Mouse (Mus musculus) heart, postnatal 0 days (tissue): ENCODE results near the gene Rgs9. TPM values are rescaled to one million over a fixed set of nuclear protein-coding genes. Genes with fewer than 3 reads are reported as not detected.

Experiments
- ATAC-seq: fragments of 200-750 bp; cut with Nextera tagmentation; 2 replicates; pipeline ENCODE4 v1.8.0; 2017; ENCODE audit warnings: low read depth, moderate number of reproducible peaks, moderate library complexity; ENCODE audit not compliant: insufficient read depth
- DNase-seq: peaks from one replicate; pipeline ENCODE4 v3.0.0-alpha.2; 2016; ENCODE audit warnings: low spot score
- H3K27ac ChIP-seq: fragments of 300-500 bp; sonication (generic); 2 replicates; pipeline ENCODE4 v1.5.1; 2014; ENCODE audit warnings: low read depth, mild to moderate bottlenecking
- H3K27me3 ChIP-seq: fragments of 300-500 bp; sonication (generic); 2 replicates; pipeline ENCODE4 v1.6.1; 2014; ENCODE audit warnings: low read length, mixed read lengths; ENCODE audit not compliant: control insufficient read depth, insufficient read depth
- H3K36me3 ChIP-seq: fragments of 300-500 bp; sonication (generic); replicated peaks from 2 replicates; pipeline ENCODE4 v1.6.1; 2014; ENCODE audit warnings: low read length, mixed read lengths; ENCODE audit not compliant: control insufficient read depth, insufficient read depth
- H3K4me1 ChIP-seq: fragments of 300-500 bp; sonication (generic); 2 replicates; pipeline ENCODE4 v1.6.1; 2014; ENCODE audit warnings: antibody characterized with exemption; ENCODE audit not compliant: control insufficient read depth, insufficient read depth
- H3K4me2 ChIP-seq: fragments of 300-500 bp; sonication (generic); 2 replicates; pipeline ENCODE4 v1.6.1; 2014; ENCODE audit warnings: low read depth, mild to moderate bottlenecking, low read length, moderate library complexity
- H3K4me3 ChIP-seq: fragments of 300-500 bp; sonication (generic); 2 replicates; pipeline ENCODE4 v1.5.1; 2014; ENCODE audit warnings: low read depth, low read length
- H3K9ac ChIP-seq: fragments of 300-500 bp; sonication (generic); replicated peaks from 2 replicates; pipeline ENCODE4 v1.6.1; 2014; ENCODE audit warnings: low read depth, low read length, mixed read lengths
- H3K9me3 ChIP-seq: fragments of 300-500 bp; sonication (generic); replicated peaks from 2 replicates; pipeline ENCODE4 v1.6.1; 2016; ENCODE audit warnings: low read length; ENCODE audit not compliant: control insufficient read depth
- CTCF ChIP-seq: IDR thresholded peaks from 2 replicates; pipeline ENCODE4 v1.5.1; 2016; ENCODE audit warnings: antibody characterized with exemption, control low read depth, low read depth
- EP300 ChIP-seq: IDR thresholded peaks from 2 replicates; pipeline ENCODE4 v1.6.1; 2016; ENCODE audit warnings: antibody characterized with exemption, low read depth
- WGBS: fragments of 180-500 bp; shearing (Covaris S2); extraction: QIAGEN DNeasy Blood & Tissue Kit; methylation state at CpG from one replicate; pipeline ENCODE4 v1.1.7; 2014; 5-methylcytosine and 5-hydroxymethylcytosine counted together
- polyA plus RNA-seq: library from polyadenylated mRNA; unstranded; fragments of >200 nt; fragmentation: Nextera tagmentation; extraction: Ambion mirVana; gene quantifications from 2 replicates; pipeline ENCODE4 v1.2.1, GENCODE M21; 2015
- total RNA-seq: library from RNA; depleted of rRNA; stranded (reverse); fragments of >200 nt; gene quantifications from 2 replicates; pipeline ENCODE4 v1.2.3, GENCODE M21; 2014; ENCODE audit warnings: low replicate concordance; rRNA removed

Rgs9 gene
- total and polyA plus RNA-seq, 2 experiments from 2014 or later: 0.23 to 0.80 TPM

GRCm38 (mm10) chr11:109180290-109180689, 117.6 kb downstream of the Rgs9 start:
- no peak overlapping the region for H3K4me3 ChIP-seq
- H3K27ac ChIP-seq: no peak overlapping the region
- no peaks in the 10 kb centered on the region for H3K9me3 ChIP-seq
- ATAC-seq (no peak), DNase-seq (no peak)
- WGBS: 24% methylated on average over 11 of the region's 11 CpGs
- no peak for TF ChIP-seq CTCF
- TF ChIP-seq EP300: no peak
- no peaks in the 10 kb centered on the region for H3K36me3 ChIP-seq
- H3K9ac ChIP-seq: no peak overlapping the region
- no peaks in the 10 kb centered on the region for H3K4me1 ChIP-seq
- H3K4me2 ChIP-seq: no peak overlapping the region
- H3K27me3 ChIP-seq: 0 out of 2 replicates have a peak, but pooled peaks cover 7% of the 10 kb centered on the region

- H3K4me2 ChIP-seq: no peak overlapping the region
- no peak for TF ChIP-seq EP300
- TF ChIP-seq CTCF: peak; percentile 61
- ATAC-seq: 0 out of 2 replicates have a peak, but pooled peaks have one; percentile 49
Measured at GRCm38 (mm10) chr11:109178788-109179518, 119.0 kb downstream of the Rgs9 start.

GRCm38 (mm10) chr11:109175376-109175969, 122.5 kb downstream of the Rgs9 start:
- TF ChIP-seq EP300: no peak
- TF ChIP-seq CTCF: no peak
- no peak for DNase-seq
- WGBS: 79% methylated on average over 8 of the region's 8 CpGs

More at GRCm38 (mm10) chr11:109178788-109179518, 119.0 kb downstream of the Rgs9 start:
- Histone ChIP-seq H3K36me3 (no peaks in the 10 kb centered on the region), H3K9me3 (no peaks in the 10 kb centered on the region), H3K4me1 (no peaks in the 10 kb centered on the region), H3K4me3 (no peak overlapping the region), H3K27me3 (0 out of 2 replicates have a peak, but pooled peaks cover 7% of the 10 kb centered on the region), H3K9ac (no peak overlapping the region), H3K27ac (no peak overlapping the region)
- 58% methylated on average over 8 of the region's 8 CpGs for WGBS
- peak; percentile 61 for DNase-seq

More at GRCm38 (mm10) chr11:109175376-109175969, 122.5 kb downstream of the Rgs9 start:
- 0 out of 2 replicates have a peak, but pooled peaks cover 5% of the 10 kb centered on the region for H3K9me3 ChIP-seq
- H3K9ac ChIP-seq: no peak overlapping the region
- H3K27me3 ChIP-seq: 0 out of 2 replicates have a peak, but pooled peaks cover 7% of the 10 kb centered on the region
- no peak overlapping the region for H3K4me2 ChIP-seq
- no peaks in the 10 kb centered on the region for H3K4me1 ChIP-seq
- no peak overlapping the region for H3K4me3 ChIP-seq
- H3K36me3 ChIP-seq: no peaks in the 10 kb centered on the region
- ATAC-seq: no peak
- H3K27ac ChIP-seq: no peak overlapping the region

Other genes starting within 250 kb of the Rgs9 start
- not detected in 2 replicates for gene E030025P04Rik, start 153.8 kb downstream of the Rgs9 start, total RNA-seq
- gene E030025P04Rik, start 153.8 kb downstream of the Rgs9 start, polyA plus RNA-seq: not detected in 2 replicates
- gene Gna13, start 64.7 kb upstream of the Rgs9 start, total RNA-seq: 42.3 and 42.7 TPM in 2 replicates
- 25.5 and 28.0 TPM in 2 replicates for gene Gna13, start 64.7 kb upstream of the Rgs9 start, polyA plus RNA-seq
- not detected in 2 replicates for gene 9930022D16Rik, start 115.8 kb upstream of the Rgs9 start, total RNA-seq
- gene 9930022D16Rik, start 115.8 kb upstream of the Rgs9 start, polyA plus RNA-seq: not detected in 2 replicates
- 36.9 and 65.6 TPM in 2 replicates for gene Amz2, start 127.8 kb upstream of the Rgs9 start, total RNA-seq
- 33.7 and 36.2 TPM in 2 replicates for gene Amz2, start 127.8 kb upstream of the Rgs9 start, polyA plus RNA-seq
- gene Arsg, start 175.2 kb upstream of the Rgs9 start, total RNA-seq: 4.3 and 5.9 TPM in 2 replicates
- gene Arsg, start 175.2 kb upstream of the Rgs9 start, polyA plus RNA-seq: 3.8 and 4.3 TPM in 2 replicates
- 11.9 and 13.2 TPM in 2 replicates for gene Slc16a6, start 175.5 kb upstream of the Rgs9 start, total RNA-seq
- gene Slc16a6, start 175.5 kb upstream of the Rgs9 start, polyA plus RNA-seq: 4.6 and 8.2 TPM in 2 replicates